Mouse (Mus musculus) cortical plate, adult 2 months (tissue): ENCODE measurements around the gene Xpnpep2. TPM values are rescaled to one million over a fixed set of nuclear protein-coding genes. Genes with fewer than 3 reads are reported as not detected.
A peak's percentile ranks its signal among the peaks of the same experiment; 100 is the strongest.

Source experiments
- H3K27ac ChIP-seq: fragments of 200-500 bp; 2 replicates; pipeline ENCODE4 v1.5.1; 2012; ENCODE audit warnings: low read length, control low read depth, inconsistent platforms; ENCODE audit not compliant: insufficient read depth
- H3K4me1 ChIP-seq: fragments of 200-500 bp; 2 replicates; pipeline ENCODE4 v1.6.1; 2011; ENCODE audit warnings: low read length; ENCODE audit not compliant: control insufficient read depth, insufficient read depth
- H3K4me3 ChIP-seq: fragments of 200-500 bp; 2 replicates; pipeline ENCODE4 v1.5.1; 2011; ENCODE audit warnings: mild to moderate bottlenecking, low read length, control low read depth; ENCODE audit not compliant: insufficient read depth
- CTCF ChIP-seq: fragments of 200-500 bp; IDR thresholded peaks from 2 replicates; pipeline ENCODE4 v1.5.1; 2011; ENCODE audit warnings: mild to moderate bottlenecking, control low read depth, low read length; ENCODE audit not compliant: insufficient read depth; ENCODE audit errors: extremely low read depth
- POLR2A ChIP-seq: fragments of 200-500 bp; IDR thresholded peaks from 2 replicates; pipeline ENCODE4 v1.6.1; 2011; ENCODE audit warnings: mild to moderate bottlenecking, low read length, control low read depth; ENCODE audit not compliant: insufficient read depth; ENCODE audit errors: extremely low read depth
- polyA plus RNA-seq: library from polyadenylated mRNA; depleted of rRNA; stranded (reverse); fragments of >200 nt; gene quantifications from 2 replicates; pipeline ENCODE4 v1.2.3, GENCODE M21; 2012

The Xpnpep2 gene
- polyA plus RNA-seq, 1 experiment, result 0.54 TPM

DNA sequence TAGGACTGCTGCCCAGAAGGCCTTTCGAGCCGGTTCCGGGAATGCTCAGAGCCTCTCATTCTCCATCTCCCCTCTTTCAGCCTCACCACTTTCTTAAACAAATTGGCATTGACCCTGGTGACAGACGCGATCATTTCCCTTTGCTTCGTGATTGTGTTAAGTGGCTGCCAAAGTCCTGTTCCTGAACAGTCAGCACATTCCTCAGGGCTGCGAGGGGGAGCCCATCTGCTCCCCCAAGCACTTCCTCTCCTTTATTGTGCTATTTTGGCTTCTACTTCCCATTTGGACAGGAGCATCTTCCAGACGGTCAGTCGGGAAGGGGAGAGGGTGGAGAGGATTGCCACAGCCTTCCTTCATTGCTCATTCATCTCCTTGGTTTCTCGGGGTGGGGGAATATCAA is 16.4 kb upstream of the Xpnpep2 start:
- no peak overlapping the region for H3K27ac ChIP-seq
- no peaks in the 10 kb centered on the region for H3K4me1 ChIP-seq
- no peak overlapping the region for H3K4me3 ChIP-seq
- TF ChIP-seq POLR2A (no peak), CTCF (no peak)

DNA sequence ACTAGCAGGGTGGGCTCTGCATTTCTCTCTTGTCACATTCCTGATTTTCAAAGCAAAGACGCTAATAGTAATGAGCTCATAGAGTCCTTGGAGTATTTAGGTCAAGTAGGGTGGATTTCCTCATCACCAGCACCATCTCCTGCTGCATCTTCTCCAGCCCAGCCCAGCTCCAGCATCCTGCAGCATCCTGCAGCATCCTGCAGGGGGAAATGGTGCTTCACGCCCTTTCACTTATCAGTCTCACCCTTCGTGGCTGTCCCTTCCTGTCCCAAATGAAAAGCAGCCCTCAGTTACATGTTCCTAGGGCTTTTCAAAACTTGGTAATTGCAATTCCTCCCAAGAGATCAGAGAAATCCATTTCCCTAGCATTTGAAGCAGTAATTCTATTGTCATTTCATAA is 15.0 kb upstream of the Xpnpep2 start:
- no peak overlapping the region for H3K27ac ChIP-seq
- H3K4me1 ChIP-seq, result no peaks in the 10 kb centered on the region; the same call in 1 of the 2 replicates
- H3K4me3 ChIP-seq, result no peak overlapping the region
- TF ChIP-seq POLR2A (no peak), CTCF (no peak)

DNA sequence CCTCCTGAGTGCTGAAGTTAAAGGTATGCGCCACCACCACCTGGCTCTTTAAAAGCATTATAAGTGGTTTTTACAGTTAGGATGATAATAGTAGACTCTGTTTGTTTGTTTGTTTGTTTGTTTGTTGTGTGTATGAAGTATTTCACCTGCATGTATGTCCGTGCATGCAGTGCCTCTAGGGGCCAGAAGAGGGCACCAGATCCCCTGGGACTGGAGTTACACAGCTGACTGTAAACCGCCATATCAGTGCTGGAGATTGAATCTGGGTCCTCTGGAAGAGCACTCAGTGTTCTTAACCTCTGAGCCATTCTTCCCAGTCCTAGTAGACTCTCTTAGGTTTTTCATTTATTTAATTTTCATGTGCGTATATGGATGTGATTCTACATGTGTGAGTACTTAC is 13.9 kb upstream of the Xpnpep2 start:
- Histone ChIP-seq H3K4me3 (no peak overlapping the region), H3K4me1 (no peaks in the 10 kb centered on the region; the same call in 1 of the 2 replicates), H3K27ac (no peak overlapping the region)
- TF ChIP-seq CTCF, result no peak
- TF ChIP-seq POLR2A, result no peak

DNA sequence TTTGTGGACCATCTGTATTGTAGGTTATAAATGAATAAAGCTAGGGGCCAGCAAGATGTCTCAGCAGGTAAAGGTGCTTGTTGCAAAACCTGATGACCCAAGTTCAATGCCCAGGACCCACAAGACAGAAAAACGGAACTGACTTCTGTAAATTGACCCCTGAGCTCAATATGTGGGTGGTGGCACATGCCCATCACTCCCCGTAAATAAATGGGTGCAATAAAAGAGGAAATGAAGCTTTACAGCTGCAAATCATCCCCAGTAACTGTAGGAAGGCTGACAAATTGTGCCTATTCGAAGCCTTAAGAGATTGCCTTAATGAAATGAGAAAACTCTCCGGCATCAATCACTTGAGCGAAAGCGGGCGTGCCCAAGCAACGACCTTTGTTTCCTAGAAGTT is 11.9 kb upstream of the Xpnpep2 start:
- H3K4me1 ChIP-seq, result no peaks in the 10 kb centered on the region; the same call in 1 of the 2 replicates
- no peak overlapping the region for H3K27ac ChIP-seq
- no peak overlapping the region for H3K4me3 ChIP-seq
- TF ChIP-seq POLR2A (no peak), CTCF (no peak)

DNA sequence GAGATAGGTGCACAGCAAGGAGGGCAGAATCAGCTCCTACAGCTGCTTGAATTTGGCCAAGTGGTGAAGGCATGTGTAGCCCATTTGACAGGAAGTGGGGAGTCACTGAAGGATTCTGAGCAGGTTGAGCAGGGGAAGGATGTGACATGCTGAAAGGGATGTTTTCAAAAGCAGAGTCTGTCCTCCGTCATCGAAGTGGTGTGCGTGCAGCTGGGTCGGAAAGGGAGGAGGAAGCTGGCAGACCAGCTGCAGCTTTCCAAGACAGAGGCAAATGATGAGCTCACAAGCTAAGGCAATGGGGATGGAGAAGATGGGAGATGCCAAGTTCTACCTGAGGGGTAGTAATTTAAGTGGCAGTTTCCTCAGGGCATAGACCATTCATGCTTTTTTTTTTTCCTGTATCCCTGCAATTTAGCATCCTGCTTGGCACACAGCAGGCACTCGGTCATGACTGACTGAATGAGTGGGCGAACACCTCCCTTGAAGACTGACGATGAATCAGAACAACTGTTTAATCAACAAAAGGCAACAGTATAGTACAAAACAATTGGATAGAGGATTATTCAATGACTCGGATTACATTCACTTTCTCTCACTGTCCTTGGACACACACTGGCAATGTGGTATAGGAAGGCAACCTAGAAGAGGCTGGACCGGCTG is 9.9 kb upstream of the Xpnpep2 start:
- Histone ChIP-seq H3K27ac (no peak overlapping the region), H3K4me1 (no peaks in the 10 kb centered on the region; the same call in 1 of the 2 replicates), H3K4me3 (no peak overlapping the region)
- TF ChIP-seq POLR2A, result no peak
- TF ChIP-seq CTCF, result no peak

DNA sequence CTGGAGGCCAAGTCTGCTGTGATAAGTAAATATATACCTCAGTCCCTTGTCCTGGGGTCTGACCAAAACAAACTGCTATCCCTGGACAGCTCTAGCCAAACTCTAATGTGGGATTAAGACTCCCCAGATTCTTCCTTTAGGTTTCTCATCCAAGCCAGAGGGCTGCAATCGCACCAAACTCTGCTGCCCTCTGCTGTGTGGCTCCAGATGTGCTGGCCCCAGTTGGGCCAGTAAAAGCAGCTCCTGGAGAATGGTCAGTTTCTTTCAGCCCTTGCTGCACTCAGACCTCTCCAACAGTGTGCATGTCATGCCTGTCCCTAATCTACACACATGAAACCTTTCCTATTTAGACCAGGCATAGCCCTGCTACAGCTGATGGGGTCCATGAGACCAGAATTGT is 8.7 kb upstream of the Xpnpep2 start:
- TF ChIP-seq POLR2A, result no peak
- TF ChIP-seq CTCF, result peak; percentile 33; the same call in 1 of the 2 replicates
- no peak overlapping the region for H3K27ac ChIP-seq
- no peak overlapping the region for H3K4me3 ChIP-seq
- H3K4me1 ChIP-seq, result peaks cover 2% of the 10 kb centered on the region

DNA sequence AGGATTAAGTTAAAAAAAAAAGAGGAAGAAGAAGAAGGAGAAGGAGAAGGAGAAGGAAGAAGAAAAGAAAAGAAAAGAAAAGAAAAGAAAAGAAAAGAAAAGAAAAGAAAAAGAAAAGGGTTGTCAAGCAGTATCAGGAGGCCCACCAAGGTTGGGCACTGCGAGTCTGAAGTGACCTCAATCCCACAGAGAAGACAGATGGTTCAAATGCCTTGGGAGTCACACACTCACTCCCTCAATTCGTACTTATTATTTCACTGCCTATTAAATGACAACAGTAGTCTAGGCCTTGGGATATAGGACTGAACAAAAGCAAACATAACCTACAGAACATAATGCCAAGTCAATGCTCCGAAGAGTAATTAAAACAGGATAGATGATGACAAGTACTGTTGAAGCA is 5.3 kb upstream of the Xpnpep2 start:
- TF ChIP-seq CTCF, result no peak
- TF ChIP-seq POLR2A, result no peak
- Histone ChIP-seq H3K4me3 (no peak overlapping the region), H3K27ac (no peak overlapping the region), H3K4me1 (peaks cover 2% of the 10 kb centered on the region)

DNA sequence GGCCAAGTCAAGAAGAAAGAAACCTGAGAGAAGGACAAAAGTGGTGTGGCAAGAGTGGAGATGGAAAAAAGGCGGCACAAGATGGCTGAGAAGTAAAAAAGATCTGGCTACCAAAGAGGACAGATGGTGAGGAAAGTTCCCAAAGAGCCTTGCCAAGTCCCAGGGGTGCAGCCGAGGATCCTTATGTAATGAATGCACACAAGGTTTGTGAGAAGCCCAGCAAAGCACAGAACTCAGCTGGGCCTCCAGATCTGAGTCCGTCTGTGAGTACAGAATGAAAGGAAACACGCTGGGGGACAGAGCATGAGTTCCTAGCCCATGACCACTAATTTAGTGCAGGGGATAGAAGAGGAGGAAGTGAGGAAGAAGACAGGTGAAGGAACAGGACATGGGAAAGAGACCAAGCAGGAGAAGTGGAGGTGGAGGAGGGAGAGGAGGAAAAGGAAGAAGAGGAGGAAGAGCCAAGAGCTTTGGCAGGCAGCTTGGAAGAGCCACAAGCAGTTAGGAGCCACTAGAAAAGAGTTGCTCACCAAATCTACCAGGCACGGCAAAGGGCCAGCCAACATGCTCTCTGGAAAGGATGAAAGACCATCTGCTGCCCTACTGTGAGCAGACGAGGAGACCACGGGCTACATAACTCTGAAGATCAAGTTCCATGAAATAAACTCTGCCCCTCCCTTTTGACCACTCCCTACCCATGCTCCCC is 3.6 kb upstream of the Xpnpep2 start:
- H3K4me1 ChIP-seq, result peaks cover 2% of the 10 kb centered on the region; the same call in 1 of the 2 replicates
- H3K4me3 ChIP-seq, result no peak overlapping the region
- no peak overlapping the region for H3K27ac ChIP-seq
- TF ChIP-seq CTCF (no peak), POLR2A (no peak)

DNA sequence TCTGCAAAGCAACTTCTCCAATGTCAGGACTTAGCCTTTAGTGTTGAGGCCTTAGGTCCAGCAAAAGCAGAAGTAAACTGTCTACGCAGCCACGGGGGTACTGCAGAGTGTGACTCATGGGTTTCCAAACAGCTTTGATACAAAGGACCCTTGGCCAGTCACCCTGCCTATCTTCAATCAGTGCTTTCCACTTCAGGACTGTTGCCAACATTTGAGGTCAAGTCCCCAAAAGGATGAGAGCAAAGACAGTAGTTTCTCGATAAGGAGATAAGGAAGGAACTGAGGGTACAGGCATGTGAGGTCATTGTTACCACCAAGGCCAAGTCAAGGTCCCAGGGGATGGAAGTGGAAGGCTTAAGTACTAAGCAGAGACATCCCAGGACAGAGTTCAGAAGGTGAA is 2.3 kb upstream of the Xpnpep2 start:
- Histone ChIP-seq H3K4me1 (peaks cover 2% of the 10 kb centered on the region; the same call in 1 of the 2 replicates), H3K4me3 (no peak overlapping the region), H3K27ac (no peak overlapping the region)
- TF ChIP-seq CTCF (no peak), POLR2A (no peak)

DNA sequence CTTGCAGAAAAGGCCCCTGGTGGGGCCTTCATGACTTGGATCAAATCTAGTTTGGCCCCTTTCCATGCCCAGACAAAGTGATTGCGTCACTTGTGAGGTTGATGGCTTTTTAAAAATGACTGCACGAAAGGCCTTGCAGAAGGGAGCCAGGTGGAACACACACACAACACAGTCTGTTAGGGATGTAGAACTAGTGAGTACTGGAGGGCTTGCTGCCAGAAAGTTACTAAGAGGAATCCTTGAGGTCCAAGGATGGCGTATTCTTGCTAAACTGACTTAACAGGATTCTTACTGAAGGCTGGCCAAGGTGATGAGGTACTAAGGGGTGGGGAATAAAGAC is 761 bp downstream of the Xpnpep2 start:
- TF ChIP-seq POLR2A (no peak), CTCF (no peak)
- Histone ChIP-seq H3K4me3 (no peak overlapping the region), H3K27ac (no peak overlapping the region), H3K4me1 (peaks cover 2% of the 10 kb centered on the region; the same call in 1 of the 2 replicates)
